Mouse (Mus musculus): Measurements from ENCODE around the gene Olfr222.

DNA sequence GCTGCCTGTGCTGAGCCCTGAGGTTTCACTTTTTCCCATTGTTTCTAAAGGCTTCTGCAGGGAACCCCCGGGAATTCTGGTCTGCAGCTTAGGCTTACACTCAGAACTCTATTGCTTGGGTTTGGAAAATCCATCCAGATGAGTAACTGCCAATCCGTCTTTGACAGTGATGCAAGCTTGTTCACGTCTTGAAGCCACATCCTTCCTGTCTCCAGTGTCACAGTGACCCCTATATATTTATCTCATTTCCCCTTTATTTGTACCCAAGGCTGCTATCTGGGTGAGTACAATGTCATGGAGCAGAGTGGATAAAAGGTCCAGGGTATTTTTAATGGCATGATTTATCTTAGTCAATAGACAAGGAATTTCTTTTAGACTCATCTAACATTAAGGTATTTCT, 34.7 kb downstream of the Olfr222 start, which contains the start of gene Nlrp3:
- TF ChIP-seq SIN3A (IDR thresholded peaks at IDR 0.05; ENCODE audit: low read length) (no peak), POLR2A (IDR thresholded peaks at IDR 0.05; ENCODE audit: control insufficient read depth in 1 of 2, insufficient read depth in 1 of 2, low read depth in 1 of 2, low read length in 2 of 2, poor library complexity in 1 of 2) (no peak), USF1 (IDR thresholded peaks at IDR 0.05; ENCODE audit: low read depth, low read length) (no peak), CTCF (IDR thresholded peaks at IDR 0.05 in 2 of 3, conservative IDR thresholded peaks at IDR 0.05 in 1 of 3; ENCODE audit: control insufficient read depth in 1 of 3, insufficient read depth in 1 of 3, low read depth in 2 of 3, low read length in 3 of 3, poor library complexity in 1 of 3, severe bottlenecking in 1 of 3) (no peak), NELFE (IDR thresholded peaks at IDR 0.05; ENCODE audit: low read depth, low read length) (no peak), GATA1 (IDR thresholded peaks at IDR 0.05; ENCODE audit: low read depth, low read length) (0 out of 2 replicates have a peak, but pooled peaks have one; percentile 35), ELF1 (IDR thresholded peaks at IDR 0.05; ENCODE audit: low read depth, low read length) (no peak), ZMIZ1 (IDR thresholded peaks at IDR 0.05; ENCODE audit: low read depth, low read length) (no peak), HCFC1 (IDR thresholded peaks at IDR 0.05; ENCODE audit: low read depth, low read length) (no peak)

Measured in MEL (cell line).